In genomic region chr3:20007275-20007674, GRCm38 (mm10) we compare ENCODE assay signal across 28 mouse cellular contexts. TPM values are rescaled to one million over a fixed set of nuclear protein-coding genes. Genes with fewer than 3 reads are reported as not detected.
DNase-seq lines count a peak whose midpoint lies in the region; ATAC-seq and TF ChIP-seq lines count a peak whose summit lies in the region.
"Had no signal": no experiment of that assay in that cellular context is flagged by ENCODE, and none has a peak within 500 bp of the region (broad histone marks: within the 10 kb centered on the region; RNA-seq: fewer than 3 reads in every experiment).

No protein-coding gene starts in this region.

- ATAC-seq in stomach, embryonic 15.5 days (ENCODE audit: insufficient read depth, low FRiP score, low read depth) = peak; percentile 39; the same call in 1 of the 2 replicates
- ATAC-seq in stomach, postnatal 0 days (ENCODE audit: low FRiP score, low TSS enrichment) = no peak
- peak; percentile 77 for ATAC-seq in intestine, postnatal 0 days
- no peak for ATAC-seq in monocyte, adult 5-6 weeks (replicated peaks; ENCODE audit: insufficient number of reproducible peaks, low FRiP score, low TSS enrichment, poor library complexity, severe bottlenecking)
- ATAC-seq: activated CD4-positive, CD25-positive, alpha-beta regulatory T cell, adult 4 months; CD4-positive, CD25-positive, alpha-beta regulatory T cell, adult 4 months; forebrain, embryonic 14.5 days; forebrain, embryonic 16.5 days; Patski had no signal

- H3K36me3 ChIP-seq in stomach, embryonic 15.5 days = no peaks in the 10 kb centered on the region
- H3K36me3 ChIP-seq in stomach, postnatal 0 days (ENCODE audit: control insufficient read depth, insufficient read depth, low read length) = no peaks in the 10 kb centered on the region
- H3K36me3 ChIP-seq in intestine, postnatal 0 days (ENCODE audit: control insufficient read depth, insufficient read depth) = peaks cover 14% of the 10 kb centered on the region

- no peak overlapping the region for H3K9ac ChIP-seq in stomach, embryonic 15.5 days
- H3K9ac ChIP-seq in stomach, postnatal 0 days (ENCODE audit: low read length) = no peak overlapping the region
- no peak overlapping the region for H3K9ac ChIP-seq in intestine, postnatal 0 days (ENCODE audit: low read depth, low read length)
- H3K9ac ChIP-seq: embryonic facial prominence, embryonic 13.5 days; embryonic facial prominence, embryonic 15.5 days; forebrain, embryonic 12.5 days had no signal

- H3K27me3 ChIP-seq in stomach, embryonic 15.5 days (replicated peaks) = no peaks in the 10 kb centered on the region
- no peaks in the 10 kb centered on the region for H3K27me3 ChIP-seq in stomach, postnatal 0 days (ENCODE audit: control insufficient read depth, insufficient read depth, low read length)
- H3K27me3 ChIP-seq in intestine, postnatal 0 days (replicated peaks; ENCODE audit: control insufficient read depth, insufficient read depth, low read length) = no peaks in the 10 kb centered on the region
- H3K27me3 ChIP-seq: CH12.LX; embryonic facial prominence, embryonic 13.5 days; embryonic facial prominence, embryonic 15.5 days; forebrain, embryonic 12.5 days; Patski had no signal

- no peak overlapping the region for H3K4me3 ChIP-seq in stomach, embryonic 15.5 days (replicated peaks)
- no peak overlapping the region for H3K4me3 ChIP-seq in stomach, postnatal 0 days (ENCODE audit: low read depth, low read length)
- no peak overlapping the region for H3K4me3 ChIP-seq in intestine, postnatal 0 days (ENCODE audit: low read depth, low read length)
- H3K4me3 ChIP-seq in layer of hippocampus, adult 2 months = no peak overlapping the region
- H3K4me3 ChIP-seq: embryonic facial prominence, embryonic 13.5 days; embryonic facial prominence, embryonic 15.5 days; erythroblast, embryonic 14.5 days; forebrain, embryonic 10.5 days; forebrain, embryonic 12.5 days had no signal

- H3K9me3 ChIP-seq in stomach, embryonic 15.5 days = no peaks in the 10 kb centered on the region
- no peaks in the 10 kb centered on the region for H3K9me3 ChIP-seq in stomach, postnatal 0 days (ENCODE audit: control insufficient read depth, low read length)
- H3K9me3 ChIP-seq in intestine, postnatal 0 days (ENCODE audit: control insufficient read depth) = no peaks in the 10 kb centered on the region
- H3K9me3 ChIP-seq: embryonic facial prominence, embryonic 13.5 days; embryonic facial prominence, embryonic 15.5 days; forebrain, embryonic 10.5 days; forebrain, embryonic 12.5 days; G1E had no signal

- no peak for DNase-seq in stomach, postnatal 0 days (ENCODE audit: low spot score)
- no peak for DNase-seq in layer of hippocampus, adult 2 months (ENCODE audit: low spot score in 2 of 2)
- DNase-seq: adrenal gland, adult 8-10 months; adrenal gland, postnatal 14 days; adrenal gland, postnatal 36 days; B cell, adult 2 months; cerebellum, adult 11 months; cerebellum, adult 18-20 months; cerebellum, adult 8-10 months; cerebellum, adult 9-11 months; cerebellum, postnatal 14 days; cerebellum, postnatal 36 days; embryo, embryonic 11 days had no signal

- no peak for TF ChIP-seq CTCF in stomach, postnatal 0 days (IDR thresholded peaks at IDR 0.05; ENCODE audit: low read depth)
- TF ChIP-seq CTCF in intestine, postnatal 0 days (IDR thresholded peaks at IDR 0.05; ENCODE audit: low read depth) = no peak
- TF ChIP-seq CTCF in layer of hippocampus, adult 2 months (conservative IDR thresholded peaks at IDR 0.05) = no peak

- WGBS in stomach, embryonic 15.5 days = 76% methylated on average over 4 of the region's 4 CpGs
- 64% methylated on average over 4 of the region's 4 CpGs for WGBS in stomach, postnatal 0 days
- WGBS in intestine, postnatal 0 days = 39% methylated on average over 4 of the region's 4 CpGs

- H3K27ac ChIP-seq in stomach, embryonic 15.5 days = no peak overlapping the region
- no peak overlapping the region for H3K27ac ChIP-seq in stomach, postnatal 0 days (replicated peaks)
- no peak overlapping the region for H3K27ac ChIP-seq in intestine, postnatal 0 days (ENCODE audit: low read depth, low read length)
- H3K27ac ChIP-seq in layer of hippocampus, adult 2 months = no peak overlapping the region
- H3K27ac ChIP-seq: embryonic facial prominence, embryonic 13.5 days; embryonic facial prominence, embryonic 15.5 days; forebrain, embryonic 10.5 days; forebrain, embryonic 12.5 days had no signal

- H3K4me1 ChIP-seq in stomach, embryonic 15.5 days = no peaks in the 10 kb centered on the region
- no peaks in the 10 kb centered on the region for H3K4me1 ChIP-seq in stomach, postnatal 0 days (replicated peaks; ENCODE audit: control insufficient read depth, insufficient read depth)
- H3K4me1 ChIP-seq in intestine, postnatal 0 days (replicated peaks; ENCODE audit: control insufficient read depth, insufficient read depth, low read length) = no peaks in the 10 kb centered on the region
- H3K4me1 ChIP-seq: embryonic facial prominence, embryonic 15.5 days; forebrain, embryonic 12.5 days had no signal

- no peak overlapping the region for H3K4me2 ChIP-seq in stomach, embryonic 15.5 days
- H3K4me2 ChIP-seq in stomach, postnatal 0 days (replicated peaks; ENCODE audit: low read depth) = no peak overlapping the region
- H3K4me2 ChIP-seq in intestine, postnatal 0 days (replicated peaks; ENCODE audit: low read depth) = no peak overlapping the region
- H3K4me2 ChIP-seq: embryonic facial prominence, embryonic 13.5 days; embryonic facial prominence, embryonic 15.5 days; forebrain, embryonic 12.5 days had no signal

- no peak for TF ChIP-seq EP300 in stomach, postnatal 0 days (optimal IDR thresholded peaks at IDR 0.05)

RNA-seq across cellular contexts. Expression of gene Hps3, which starts 27.8 kb away (rescaled TPM):
- 8.9 and 9.5 TPM in 2 replicates for polyA plus RNA-seq in stomach, embryonic 15.5 days (2015; fragmentation: Nextera tagmentation; extraction: Ambion mirVana)
- 5.1 and 5.8 TPM in 2 replicates for polyA plus RNA-seq in stomach, postnatal 0 days (2015; fragmentation: Nextera tagmentation; extraction: Ambion mirVana)
- polyA plus RNA-seq in intestine, postnatal 0 days (2015; fragmentation: Nextera tagmentation; extraction: Ambion mirVana) = 6.0 and 6.9 TPM in 2 replicates
- 122 to 144 TPM (median 129 TPM) in 3 replicates for total RNA-seq in monocyte, adult 5-6 weeks (2017)
- 10 to 100 TPM; 19.0 to 22.3 TPM for total RNA-seq in layer of hippocampus, adult 2 months (2021)

RNA-seq across cellular contexts. Expression of gene Hltf, which starts 50.3 kb away (rescaled TPM):
- 15.6 and 16.5 TPM in 2 replicates for polyA plus RNA-seq in stomach, embryonic 15.5 days (2015; fragmentation: Nextera tagmentation; extraction: Ambion mirVana)
- 7.6 and 9.2 TPM in 2 replicates for polyA plus RNA-seq in stomach, postnatal 0 days (2015; fragmentation: Nextera tagmentation; extraction: Ambion mirVana)
- 9.6 and 11.1 TPM in 2 replicates for polyA plus RNA-seq in intestine, postnatal 0 days (2015; fragmentation: Nextera tagmentation; extraction: Ambion mirVana)
- total RNA-seq in monocyte, adult 5-6 weeks (2017) = 47.1 to 92.7 TPM (median 58.3 TPM) in 3 replicates
- total RNA-seq in layer of hippocampus, adult 2 months (2021) = 10 to 100 TPM; 22.9 to 26.9 TPM

RNA-seq across cellular contexts. Expression of gene Cp, which starts 50.4 kb away (rescaled TPM):
- polyA plus RNA-seq in stomach, embryonic 15.5 days (2015; fragmentation: Nextera tagmentation; extraction: Ambion mirVana) = 0.99 and 1.7 TPM in 2 replicates
- 1.4 and 2.1 TPM in 2 replicates for polyA plus RNA-seq in stomach, postnatal 0 days (2015; fragmentation: Nextera tagmentation; extraction: Ambion mirVana)
- polyA plus RNA-seq in intestine, postnatal 0 days (2015; fragmentation: Nextera tagmentation; extraction: Ambion mirVana) = 1.2 and 1.8 TPM in 2 replicates
- total RNA-seq in monocyte, adult 5-6 weeks (2017) = 4.2 to 5.5 TPM (median 5.0 TPM) in 3 replicates
- total RNA-seq in layer of hippocampus, adult 2 months (2021) = 10 to 100 TPM in 1 of 2 experiments, 1 to 10 TPM in 1; 7.7 to 10.9 TPM
- polyA plus RNA-seq: erythroblast, embryonic 14.5 days; G1E had no signal

Comparison
In these comparisons a context has a peak if more than half of its experiments do, and no peak if none do; other contexts are left out.
1. ATAC-seq: peak in stomach, embryonic 15.5 days (single experiment) and intestine, postnatal 0 days (single experiment); none in stomach, postnatal 0 days (single experiment) and monocyte, adult 5-6 weeks (single experiment).